Mouse (Mus musculus) midbrain, embryonic 13.5 days (tissue): ENCODE measurements around the gene Serpinf1. TPM values are rescaled to one million over a fixed set of nuclear protein-coding genes. Genes with fewer than 3 reads are reported as not detected.

Experiments used
- ATAC-seq: fragments of 200-750 bp; cut with Nextera tagmentation; 2 replicates; pipeline ENCODE4 v1.8.0; 2017; ENCODE audit warnings: mild to moderate bottlenecking, moderate TSS enrichment, moderate library complexity
- H3K27ac ChIP-seq: fragments of 300-500 bp; sonication (generic); 2 replicates; pipeline ENCODE4 v1.5.1; 2015; ENCODE audit warnings: inconsistent platforms, mild to moderate bottlenecking, moderate library complexity
- H3K27me3 ChIP-seq: fragments of 300-500 bp; sonication (generic); 2 replicates; pipeline ENCODE4 v1.6.1; 2015; ENCODE audit warnings: mild to moderate bottlenecking, inconsistent platforms
- H3K36me3 ChIP-seq: fragments of 300-500 bp; sonication (generic); 2 replicates; pipeline ENCODE4 v1.6.1; 2015; ENCODE audit warnings: mild to moderate bottlenecking, inconsistent platforms
- H3K4me1 ChIP-seq: fragments of 300-500 bp; sonication (generic); replicated peaks from 2 replicates; pipeline ENCODE4 v1.6.1; 2015; ENCODE audit warnings: inconsistent platforms
- H3K4me2 ChIP-seq: fragments of 300-500 bp; sonication (generic); replicated peaks from 2 replicates; pipeline ENCODE4 v1.6.1; 2015; ENCODE audit warnings: moderate library complexity, mild to moderate bottlenecking, inconsistent platforms
- H3K4me3 ChIP-seq: fragments of 300-500 bp; sonication (generic); replicated peaks from 2 replicates; pipeline ENCODE4 v1.5.1; 2015; ENCODE audit warnings: mild to moderate bottlenecking, inconsistent platforms
- H3K9ac ChIP-seq: fragments of 300-500 bp; sonication (generic); replicated peaks from 2 replicates; pipeline ENCODE4 v1.6.1; 2015; ENCODE audit warnings: mild to moderate bottlenecking, inconsistent platforms
- H3K9me3 ChIP-seq: fragments of 300-500 bp; sonication (generic); 2 replicates; pipeline ENCODE4 v1.6.1; 2016; ENCODE audit warnings: mild to moderate bottlenecking, inconsistent platforms
- WGBS: fragments of 180-500 bp; shearing (Covaris S2); methylation state at CpG from one replicate; pipeline ENCODE4 v1.1.7; 2015; 5-methylcytosine and 5-hydroxymethylcytosine counted together
- polyA plus RNA-seq: library from polyadenylated mRNA; unstranded; fragments of >200 nt; fragmentation: Nextera tagmentation; extraction: Ambion mirVana; gene quantifications from 2 replicates; pipeline ENCODE4 v1.2.1, GENCODE M21; 2015

The Serpinf1 gene
- polyA plus RNA-seq: 27.5 and 31.5 TPM in 2 replicates

DNA sequence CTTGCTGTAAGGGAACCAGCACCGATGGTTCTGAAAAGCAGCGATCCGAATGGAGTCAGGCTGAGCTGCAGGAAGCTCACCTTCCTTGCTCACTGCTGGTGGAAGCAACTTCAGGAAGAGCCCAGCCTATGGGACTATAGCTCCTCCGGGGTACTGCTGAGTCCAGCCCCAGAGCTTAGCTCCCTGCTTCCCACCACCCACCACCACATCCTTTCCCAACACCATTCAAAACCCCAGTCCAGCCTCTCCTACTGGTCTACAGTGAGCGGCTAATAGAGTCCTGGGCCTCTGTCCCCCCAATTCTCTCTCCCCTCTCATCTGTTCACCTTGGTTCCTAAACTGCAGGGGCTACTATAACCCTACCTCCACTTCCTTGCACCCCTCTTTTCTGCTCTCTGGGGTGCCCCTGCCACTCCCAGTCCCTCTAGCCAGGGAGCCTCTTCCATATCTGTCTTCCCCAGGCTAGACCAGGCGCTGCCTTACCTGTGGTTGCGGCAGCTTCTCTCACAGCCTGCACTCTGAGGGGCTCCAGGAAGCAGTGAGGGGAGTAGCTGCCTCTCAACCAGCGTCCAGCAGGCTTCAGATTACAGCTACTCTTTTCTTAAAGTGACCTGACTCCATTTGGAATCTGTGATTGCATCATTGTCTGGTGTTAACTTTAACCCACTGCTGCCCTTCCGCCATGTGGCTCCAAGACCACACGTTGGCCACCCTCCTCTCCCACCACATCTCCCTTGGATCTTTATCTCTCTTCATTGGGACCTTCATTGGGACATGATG lies at the start of gene Serpinf1:
TSS of gene Serpinf1 (minus strand) at position 689 of the 780 bp plus-strand sequence.
- no peak within 1 kb of the TSS for H3K27ac ChIP-seq
- no peak within 1 kb of the TSS for H3K9ac ChIP-seq
- no peak within 1 kb of the TSS for H3K4me3 ChIP-seq
- no peak within 1 kb of the TSS for H3K4me2 ChIP-seq
- no peaks in the 10 kb centered on the region for H3K4me1 ChIP-seq
- H3K36me3 ChIP-seq: no peaks in the 10 kb centered on the region
- no peak for ATAC-seq
- 61% methylated on average over 10 of the region's 10 CpGs for WGBS
- no peaks in the 10 kb centered on the region for H3K27me3 ChIP-seq
- no peaks in the 10 kb centered on the region for H3K9me3 ChIP-seq

DNA sequence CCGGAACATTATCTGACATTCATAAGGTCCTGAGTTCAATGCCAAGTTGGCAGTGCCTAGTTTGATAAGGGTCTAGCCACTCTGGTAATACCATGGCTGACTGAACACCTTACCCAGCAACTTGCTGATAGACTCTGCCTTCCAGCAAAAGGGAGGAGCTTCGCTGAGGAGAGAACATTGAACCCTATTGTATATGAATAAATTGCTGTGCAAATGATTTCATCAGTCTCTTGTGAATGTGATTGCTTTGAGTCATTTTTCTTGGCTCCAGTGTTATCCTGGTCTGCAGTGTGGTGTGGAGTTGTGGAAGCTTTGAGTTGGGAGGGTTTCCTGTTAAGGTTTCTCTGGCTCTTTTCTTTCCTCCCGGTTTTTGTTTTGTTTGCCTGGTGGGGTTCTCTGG lies 48.2 kb upstream of the Serpinf1 start:
- H3K27me3 ChIP-seq: peaks cover 7% of the 10 kb centered on the region; the same call in 1 of the 2 replicates
- 82% methylated on average over 3 of the region's 3 CpGs for WGBS
- no peak for ATAC-seq
- H3K4me3 ChIP-seq: no peak overlapping the region
- no peak overlapping the region for H3K27ac ChIP-seq
- no peak overlapping the region for H3K4me2 ChIP-seq
- H3K9ac ChIP-seq: no peak overlapping the region
- peaks cover 7% of the 10 kb centered on the region; the same call in 1 of the 2 replicates for H3K36me3 ChIP-seq
- no peaks in the 10 kb centered on the region for H3K9me3 ChIP-seq
- H3K4me1 ChIP-seq: peaks cover 8% of the 10 kb centered on the region

DNA sequence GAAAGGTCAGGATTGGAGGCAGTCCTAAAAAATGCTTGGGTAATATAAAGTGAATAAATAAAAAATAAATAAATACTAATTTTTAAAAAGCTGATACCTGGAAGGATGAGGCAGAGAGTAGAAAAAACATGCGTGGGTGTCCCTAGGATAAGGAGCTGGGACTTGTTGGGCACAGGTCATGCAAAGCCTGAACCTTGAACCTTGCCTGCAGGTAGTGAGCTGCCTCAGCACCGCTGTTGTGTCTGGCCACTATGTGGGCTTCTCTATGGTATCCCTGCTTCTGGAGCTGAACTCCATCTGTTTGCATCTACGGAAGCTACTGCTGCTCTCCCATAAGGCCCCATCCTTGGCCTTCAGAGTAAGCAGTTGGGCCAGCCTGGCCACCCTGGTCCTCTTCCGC lies 46.8 kb upstream of the Serpinf1 start:
- Histone ChIP-seq H3K4me2 (no peak overlapping the region), H3K27ac (no peak overlapping the region), H3K36me3 (peaks cover 19% of the 10 kb centered on the region), H3K27me3 (peaks cover 7% of the 10 kb centered on the region; the same call in 1 of the 2 replicates), H3K9me3 (no peaks in the 10 kb centered on the region), H3K9ac (no peak overlapping the region), H3K4me3 (no peak overlapping the region), H3K4me1 (peaks cover 8% of the 10 kb centered on the region)
- WGBS: 94% methylated on average over 4 of the region's 4 CpGs
- ATAC-seq: no peak

DNA sequence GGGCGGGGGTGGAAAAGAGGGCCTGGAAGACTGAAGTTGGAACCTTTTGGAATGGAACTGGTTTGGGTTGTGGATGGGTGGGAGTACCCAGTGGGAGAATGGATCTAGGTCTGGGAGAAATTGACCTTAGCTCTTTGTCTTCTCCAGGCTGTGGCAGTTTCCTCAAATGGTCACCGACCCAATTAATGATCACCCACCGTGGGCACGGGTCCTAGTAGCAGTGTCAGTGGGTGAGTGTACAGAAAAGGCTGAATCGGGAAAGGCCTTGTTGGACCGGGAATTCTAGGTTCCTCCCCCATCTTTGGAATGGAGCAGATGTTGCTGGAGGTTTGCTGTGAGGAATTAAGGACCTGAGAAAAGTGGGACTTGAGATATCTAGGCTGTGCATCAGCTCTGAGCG lies 45.9 kb upstream of the Serpinf1 start:
- H3K4me1 ChIP-seq: peaks cover 11% of the 10 kb centered on the region
- peak overlapping the region; percentile 51 for H3K4me2 ChIP-seq
- H3K27ac ChIP-seq: no peak overlapping the region
- ATAC-seq: no peak
- no peaks in the 10 kb centered on the region for H3K9me3 ChIP-seq
- peaks cover 19% of the 10 kb centered on the region for H3K36me3 ChIP-seq
- WGBS: 65% methylated on average over 7 of the region's 7 CpGs
- peaks cover 7% of the 10 kb centered on the region; the same call in 1 of the 2 replicates for H3K27me3 ChIP-seq
- no peak overlapping the region for H3K9ac ChIP-seq
- H3K4me3 ChIP-seq: peak overlapping the region; percentile 26; the same call in 1 of the 2 replicates

DNA sequence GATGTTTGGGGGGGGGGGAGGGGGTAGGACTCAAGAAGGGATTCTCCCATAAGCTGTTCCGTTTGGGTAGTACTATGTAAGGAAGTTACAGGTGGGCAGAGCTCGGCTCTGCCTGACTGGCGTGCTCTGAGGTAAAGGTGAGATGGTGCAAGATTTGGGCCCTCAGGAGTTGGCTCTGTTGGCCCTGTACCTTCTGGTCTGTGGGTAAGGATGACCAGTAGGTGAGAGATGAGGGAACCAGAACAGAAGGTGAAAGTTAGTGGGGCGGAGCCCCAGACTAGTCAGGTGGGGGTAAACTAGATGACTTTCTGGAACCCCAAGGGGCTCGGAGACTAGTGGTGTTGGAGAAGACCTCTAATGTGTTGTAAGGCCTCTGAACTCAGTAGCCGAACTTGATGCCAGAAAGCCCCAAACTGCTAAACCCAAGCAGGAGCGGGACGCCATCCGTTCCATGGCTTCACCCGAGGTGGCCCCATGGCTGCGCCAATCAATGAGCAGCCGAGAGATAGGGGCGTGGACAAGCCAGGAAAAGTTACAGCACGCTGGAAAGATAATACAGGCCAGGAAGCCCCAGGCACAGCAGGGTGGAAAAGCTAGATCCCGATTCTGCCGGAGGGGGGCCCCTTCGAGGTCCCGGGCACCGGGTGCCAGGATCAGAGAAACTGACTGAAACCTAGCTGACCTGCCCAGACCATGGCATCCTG lies 45.2 kb upstream of the Serpinf1 start:
- Histone ChIP-seq H3K4me1 (peaks cover 19% of the 10 kb centered on the region), H3K36me3 (peaks cover 19% of the 10 kb centered on the region), H3K27ac (no peak overlapping the region), H3K9ac (peak overlapping the region; percentile 59), H3K9me3 (no peaks in the 10 kb centered on the region), H3K4me3 (peak overlapping the region; percentile 26), H3K4me2 (peak overlapping the region; percentile 51), H3K27me3 (peaks cover 7% of the 10 kb centered on the region)
- 18% methylated on average over 19 of the region's 19 CpGs for WGBS
- 0 out of 2 replicates have a peak, but pooled peaks have one; percentile 6 for ATAC-seq

DNA sequence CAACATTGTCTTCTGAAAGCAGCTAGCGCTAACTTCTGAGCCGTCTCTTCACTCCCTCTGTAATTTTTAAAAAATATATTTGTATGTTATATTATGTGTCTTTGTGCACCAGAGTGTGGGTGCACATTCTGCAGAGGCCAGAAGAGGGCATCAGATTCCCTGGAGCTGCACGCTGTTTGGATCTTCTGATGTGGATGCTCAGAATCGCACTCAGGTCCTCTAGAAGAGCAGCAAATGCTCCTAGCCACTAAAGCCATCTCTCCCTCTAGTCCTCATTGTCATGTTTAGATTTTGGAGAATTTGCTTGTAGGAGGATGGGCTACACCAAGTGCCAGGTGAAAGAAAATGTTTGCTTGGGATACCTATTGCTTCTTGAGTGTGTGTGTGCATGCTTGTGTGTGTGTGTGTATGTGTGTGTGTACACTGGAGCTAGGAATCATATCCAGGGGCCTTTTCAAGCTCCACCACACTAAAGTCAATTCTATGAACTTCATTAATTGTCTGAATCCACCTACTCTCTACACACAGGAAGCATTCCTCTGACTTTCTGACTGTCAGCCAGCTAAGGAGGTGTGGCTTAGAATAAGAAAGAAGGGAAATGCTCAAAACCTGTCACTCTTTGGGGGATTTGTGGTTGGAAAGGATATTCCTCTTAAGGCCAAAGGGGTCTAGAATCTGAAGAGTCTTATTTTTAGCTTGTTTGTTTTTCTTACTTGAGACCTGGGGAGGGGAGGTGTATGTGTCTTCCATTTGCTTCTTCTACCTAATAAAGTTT lies 44.4 kb upstream of the Serpinf1 start:
- 99% methylated on average over 4 of the region's 4 CpGs for WGBS
- H3K36me3 ChIP-seq: peaks cover 19% of the 10 kb centered on the region
- no peaks in the 10 kb centered on the region for H3K9me3 ChIP-seq
- no peak for ATAC-seq
- H3K4me2 ChIP-seq: no peak overlapping the region
- H3K27ac ChIP-seq: no peak overlapping the region
- no peak overlapping the region for H3K9ac ChIP-seq
- no peak overlapping the region for H3K4me3 ChIP-seq
- H3K27me3 ChIP-seq: peaks cover 7% of the 10 kb centered on the region
- H3K4me1 ChIP-seq: peaks cover 26% of the 10 kb centered on the region

DNA sequence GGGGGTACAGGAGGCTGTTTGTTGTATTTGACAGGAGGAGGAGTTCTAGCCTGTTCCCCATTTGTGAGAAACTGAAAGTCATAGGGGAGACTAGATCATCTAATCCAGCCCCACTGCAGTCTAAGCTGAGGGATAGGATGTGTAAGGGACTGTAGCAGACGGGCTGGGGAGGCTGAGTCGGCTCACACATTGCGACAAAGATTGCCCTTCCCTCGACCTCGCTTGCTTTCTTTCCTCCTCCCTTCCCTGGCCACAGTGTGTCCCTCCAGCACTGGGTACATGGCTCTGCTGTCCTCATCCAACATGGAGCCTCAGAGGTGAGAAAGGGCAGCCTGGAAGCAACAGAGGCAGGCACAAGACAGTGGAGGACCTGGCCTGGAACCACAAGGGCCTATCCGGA lies 42.5 kb upstream of the Serpinf1 start:
- H3K4me1 ChIP-seq: peaks cover 37% of the 10 kb centered on the region
- peaks cover 19% of the 10 kb centered on the region for H3K36me3 ChIP-seq
- 88% methylated on average over 6 of the region's 6 CpGs for WGBS
- H3K27me3 ChIP-seq: peaks cover 7% of the 10 kb centered on the region
- H3K4me3 ChIP-seq: no peak overlapping the region
- no peak overlapping the region for H3K27ac ChIP-seq
- no peak for ATAC-seq
- no peaks in the 10 kb centered on the region for H3K9me3 ChIP-seq
- no peak overlapping the region for H3K9ac ChIP-seq
- H3K4me2 ChIP-seq: no peak overlapping the region

DNA sequence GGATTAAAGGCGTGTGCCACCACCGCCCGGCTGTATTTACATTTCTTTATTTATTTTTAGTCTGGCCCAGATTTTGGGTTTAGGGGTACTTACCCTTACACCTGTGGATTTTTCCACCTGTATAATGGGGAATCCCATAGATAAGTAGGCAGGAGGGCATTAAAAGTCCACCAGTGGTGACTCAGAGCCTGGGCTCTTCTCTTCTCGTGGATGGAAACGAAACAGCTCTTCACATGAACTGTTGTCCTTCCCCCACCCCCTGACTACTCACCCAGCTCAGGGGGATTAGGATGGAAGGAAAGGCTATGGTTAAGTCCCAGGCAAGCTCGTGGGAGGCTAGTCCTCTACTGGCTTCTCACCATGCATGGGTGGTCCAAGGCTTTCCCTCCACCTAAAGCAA lies 41.9 kb upstream of the Serpinf1 start:
- H3K4me3 ChIP-seq: no peak overlapping the region
- peaks cover 19% of the 10 kb centered on the region for H3K36me3 ChIP-seq
- no peak for ATAC-seq
- 87% methylated on average over 6 of the region's 6 CpGs for WGBS
- no peak overlapping the region for H3K27ac ChIP-seq
- H3K4me1 ChIP-seq: peaks cover 44% of the 10 kb centered on the region
- peaks cover 7% of the 10 kb centered on the region for H3K27me3 ChIP-seq
- H3K4me2 ChIP-seq: no peak overlapping the region
- H3K9ac ChIP-seq: no peak overlapping the region
- H3K9me3 ChIP-seq: no peaks in the 10 kb centered on the region

DNA sequence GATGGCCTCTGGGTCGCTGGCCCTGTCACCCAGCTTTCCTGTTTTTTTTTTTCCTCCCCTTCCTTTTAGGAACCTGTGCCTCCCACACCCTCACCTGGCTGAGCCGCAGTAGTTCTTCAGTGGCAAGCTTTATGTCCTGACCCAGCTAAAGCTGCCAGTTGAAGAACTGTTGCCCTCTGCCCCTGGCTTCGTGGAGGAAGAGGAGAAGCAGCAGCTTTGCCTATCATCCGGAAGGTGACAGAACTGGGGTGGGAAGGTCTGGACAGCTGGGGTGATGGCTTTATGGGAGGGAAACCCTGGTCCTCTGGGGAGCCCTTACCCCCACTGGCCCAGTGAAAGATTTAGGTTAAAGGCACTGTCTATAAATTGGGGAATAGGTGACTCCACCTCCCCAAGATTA lies 41.1 kb upstream of the Serpinf1 start:
- WGBS: 77% methylated on average over 4 of the region's 4 CpGs
- H3K9me3 ChIP-seq: no peaks in the 10 kb centered on the region
- H3K4me2 ChIP-seq: no peak overlapping the region
- H3K4me1 ChIP-seq: peaks cover 44% of the 10 kb centered on the region
- no peak for ATAC-seq
- H3K36me3 ChIP-seq: peaks cover 19% of the 10 kb centered on the region
- no peak overlapping the region for H3K9ac ChIP-seq
- peaks cover 4% of the 10 kb centered on the region for H3K27me3 ChIP-seq
- H3K4me3 ChIP-seq: no peak overlapping the region
- H3K27ac ChIP-seq: no peak overlapping the region

DNA sequence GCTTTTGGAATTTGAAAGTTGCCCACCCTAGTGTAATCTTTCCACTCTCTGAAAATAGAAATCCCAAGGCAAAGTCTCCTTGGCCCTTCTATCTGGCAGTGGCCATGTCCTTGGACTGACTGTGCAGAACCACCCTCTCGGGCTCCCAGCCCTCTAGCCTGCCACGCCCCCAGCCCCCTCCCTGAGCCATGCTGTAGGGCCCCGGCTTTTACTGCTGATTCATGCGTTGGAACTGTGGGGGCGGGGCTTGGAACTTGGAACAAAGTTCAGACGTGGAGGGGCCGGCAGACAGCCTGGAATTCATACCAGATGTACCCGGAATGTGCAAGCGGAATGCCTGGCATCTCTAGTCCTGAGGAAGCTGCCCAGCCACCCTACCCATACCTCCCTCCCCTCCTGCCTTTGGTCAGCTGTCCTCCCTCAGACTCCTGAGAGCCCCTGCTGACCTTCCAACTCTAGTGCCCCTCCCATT lies 40.4 kb upstream of the Serpinf1 start:
- Histone ChIP-seq H3K27ac (no peak overlapping the region), H3K9me3 (no peaks in the 10 kb centered on the region), H3K4me1 (peaks cover 41% of the 10 kb centered on the region), H3K4me2 (peak overlapping the region; percentile 98), H3K9ac (no peak overlapping the region), H3K27me3 (peaks cover 4% of the 10 kb centered on the region), H3K4me3 (peak overlapping the region; percentile 85), H3K36me3 (peaks cover 19% of the 10 kb centered on the region)
- 8% methylated on average over 9 of the region's 9 CpGs for WGBS
- no peak for ATAC-seq

DNA sequence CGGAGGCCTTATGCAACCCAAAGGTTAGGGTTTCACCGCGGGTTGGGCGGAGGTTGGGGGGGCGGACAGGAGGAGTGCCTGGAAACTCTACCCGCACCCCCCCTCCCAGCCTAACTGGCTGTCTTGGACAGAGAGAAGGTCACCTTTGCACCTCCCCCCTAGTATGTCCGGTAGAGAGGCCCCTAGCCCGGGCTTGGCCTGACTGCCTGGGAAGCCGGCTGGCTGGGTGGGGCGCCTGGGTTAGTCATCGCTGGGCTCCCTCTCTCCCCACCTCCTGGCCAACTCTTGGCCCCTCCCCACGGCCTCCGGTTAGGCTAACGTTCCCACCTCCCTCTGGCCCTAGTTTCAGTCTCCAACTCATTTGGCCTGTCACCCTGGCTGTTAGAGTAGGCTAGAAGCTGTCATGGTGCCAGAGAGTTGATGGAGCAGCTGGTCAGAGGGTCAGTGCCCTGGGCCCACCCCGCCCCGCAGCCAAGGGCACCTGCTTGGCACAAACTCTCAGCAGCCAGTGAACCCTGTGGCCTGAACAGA lies 39.8 kb upstream of the Serpinf1 start:
- ATAC-seq: 0 out of 2 replicates have a peak, but pooled peaks have one; percentile 8
- Histone ChIP-seq H3K9me3 (no peaks in the 10 kb centered on the region), H3K27ac (no peak overlapping the region), H3K4me1 (peaks cover 36% of the 10 kb centered on the region), H3K9ac (peak overlapping the region; percentile 81), H3K36me3 (peaks cover 19% of the 10 kb centered on the region), H3K4me2 (peak overlapping the region; percentile 98), H3K27me3 (no peaks in the 10 kb centered on the region; the same call in 1 of the 2 replicates), H3K4me3 (peak overlapping the region; percentile 85)
- WGBS: 5% methylated on average over 15 of the region's 16 CpGs
